Mouse (Mus musculus) midbrain, embryonic 15.5 days (tissue): Measurements from ENCODE around the gene Fam129c. TPM values are rescaled to one million over a fixed set of nuclear protein-coding genes. Genes with fewer than 3 reads are reported as not detected.
A peak's percentile ranks its signal among the peaks of the same experiment; 100 is the strongest.

ENCODE experiments used
- ATAC-seq: fragments of 200-750 bp; cut with Nextera tagmentation; replicated peaks from 2 replicates; pipeline ENCODE4 v1.8.0; 2017; ENCODE audit warnings: moderate TSS enrichment
- H3K27ac ChIP-seq: fragments of 300-500 bp; sonication (generic); 2 replicates; pipeline ENCODE4 v1.5.1; 2015; ENCODE audit warnings: mild to moderate bottlenecking, inconsistent platforms
- H3K27me3 ChIP-seq: fragments of 300-500 bp; sonication (generic); replicated peaks from 2 replicates; pipeline ENCODE4 v1.6.1; 2015; ENCODE audit warnings: inconsistent platforms
- H3K36me3 ChIP-seq: fragments of 300-500 bp; sonication (generic); replicated peaks from 2 replicates; pipeline ENCODE4 v1.6.1; 2015; ENCODE audit warnings: inconsistent platforms
- H3K4me1 ChIP-seq: fragments of 300-500 bp; sonication (generic); 2 replicates; pipeline ENCODE4 v1.6.1; 2015; ENCODE audit warnings: inconsistent platforms
- H3K4me2 ChIP-seq: fragments of 300-500 bp; sonication (generic); 2 replicates; pipeline ENCODE4 v1.6.1; 2015; ENCODE audit warnings: inconsistent platforms, mild to moderate bottlenecking, moderate library complexity
- H3K4me3 ChIP-seq: fragments of 300-500 bp; sonication (generic); 2 replicates; pipeline ENCODE4 v1.5.1; 2015; ENCODE audit warnings: mild to moderate bottlenecking, inconsistent platforms
- H3K9ac ChIP-seq: fragments of 300-500 bp; sonication (generic); 2 replicates; pipeline ENCODE4 v1.6.1; 2015; ENCODE audit warnings: mild to moderate bottlenecking, inconsistent platforms
- H3K9me3 ChIP-seq: fragments of 300-500 bp; sonication (generic); 2 replicates; pipeline ENCODE4 v1.6.1; 2016; ENCODE audit warnings: inconsistent platforms
- WGBS: fragments of 180-500 bp; shearing (Covaris S2); methylation state at CpG from one replicate; pipeline ENCODE4 v1.1.7; 2015; ENCODE audit warnings: mixed read lengths; 5-methylcytosine and 5-hydroxymethylcytosine counted together
- microRNA-seq: library from miRNA; unstranded; fragments of <30 nt; microRNA quantifications from one replicate; pipeline ENCODE4, GENCODE M21; 2016
- polyA plus RNA-seq: library from polyadenylated mRNA; unstranded; fragments of >200 nt; fragmentation: Nextera tagmentation; extraction: Ambion mirVana; gene quantifications from 2 replicates; pipeline ENCODE4 v1.2.1, GENCODE M21; 2015

The Fam129c gene
- polyA plus RNA-seq, 1 experiment from 2014 or later: 9.3 TPM

DNA sequence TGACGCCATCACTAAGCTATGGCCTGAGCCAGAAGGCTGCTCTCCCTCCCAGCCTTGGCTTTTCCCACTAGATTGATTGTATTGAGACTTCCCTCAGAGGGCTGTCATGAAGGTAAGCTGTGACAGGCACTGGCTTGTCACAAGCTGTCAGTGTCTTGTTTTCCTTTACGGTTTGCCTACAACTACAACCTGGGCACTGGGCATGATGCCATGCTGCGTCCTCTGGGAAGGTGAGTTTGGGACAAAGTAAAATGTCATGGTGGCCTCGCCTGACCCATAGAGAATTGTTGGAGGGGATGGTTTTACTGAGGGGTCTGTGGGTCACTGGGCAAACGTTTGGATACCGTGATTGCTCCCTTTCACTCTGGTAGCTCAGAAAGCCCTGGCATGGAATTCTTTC is 40.9 kb downstream of the Fam129c start:
- peaks cover 30% of the 10 kb centered on the region; the same call in 1 of the 2 replicates for H3K36me3 ChIP-seq
- 0 out of 2 replicates have a peak, but pooled peaks cover 11% of the 10 kb centered on the region for H3K27me3 ChIP-seq

DNA sequence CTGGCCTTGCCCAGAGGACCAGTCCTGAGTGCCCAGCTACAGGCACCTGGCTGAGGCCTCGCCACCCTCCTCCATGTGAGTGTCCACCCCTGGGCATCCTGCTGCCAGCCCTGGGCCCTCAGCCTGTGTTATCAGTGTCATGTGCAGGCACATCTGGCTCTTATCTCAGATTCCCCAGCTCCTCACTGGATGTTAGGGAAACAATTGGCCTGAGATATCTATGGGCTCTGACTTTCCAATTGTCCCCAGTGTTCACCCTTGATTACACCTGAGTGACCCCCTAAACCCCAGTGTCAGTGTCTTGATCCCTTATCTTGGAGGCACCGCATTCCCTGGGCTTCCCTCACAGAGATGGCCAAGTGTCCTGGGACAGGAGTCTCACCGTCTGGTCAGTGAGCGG is 41.9 kb downstream of the Fam129c start:
- Histone ChIP-seq H3K36me3 (peaks cover 32% of the 10 kb centered on the region), H3K9me3 (no peaks in the 10 kb centered on the region), H3K9ac (no peak overlapping the region), H3K4me3 (no peak overlapping the region), H3K27me3 (0 out of 2 replicates have a peak, but pooled peaks cover 11% of the 10 kb centered on the region), H3K4me2 (no peak overlapping the region), H3K27ac (no peak overlapping the region), H3K4me1 (peaks cover 7% of the 10 kb centered on the region)
- ATAC-seq: no peak
- 85% methylated on average over 4 of the region's 4 CpGs for WGBS

More for the DNA sequence above, 40.9 kb downstream of the Fam129c start:
- Histone ChIP-seq H3K9ac (no peak overlapping the region), H3K4me1 (peaks cover 9% of the 10 kb centered on the region), H3K4me2 (no peak overlapping the region), H3K4me3 (no peak overlapping the region), H3K9me3 (no peaks in the 10 kb centered on the region), H3K27ac (no peak overlapping the region)
- 65% methylated on average over 6 of the region's 6 CpGs for WGBS
- ATAC-seq: no peak

DNA sequence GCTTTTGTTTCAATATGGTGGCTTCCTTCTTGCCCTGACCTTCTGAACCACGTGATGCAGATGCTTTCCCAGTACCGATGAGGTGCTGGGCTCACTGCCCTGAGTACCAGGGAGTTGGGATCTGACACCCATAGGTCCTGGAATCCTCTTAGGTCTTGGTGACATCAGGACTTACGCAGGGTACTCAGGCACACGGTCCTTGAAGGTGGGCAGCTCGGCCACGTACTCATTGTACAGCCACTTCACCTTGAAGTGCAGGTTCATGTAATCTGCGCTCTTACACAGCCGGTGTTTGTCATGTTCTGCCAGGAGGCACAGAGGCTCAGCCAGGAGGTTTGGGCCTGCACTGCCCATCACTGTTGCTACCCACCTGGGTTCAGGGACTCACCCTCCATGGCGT is 48.1 kb downstream of the Fam129c start:
- H3K36me3 ChIP-seq: peaks cover 55% of the 10 kb centered on the region
- H3K9ac ChIP-seq: no peak overlapping the region
- no peaks in the 10 kb centered on the region for H3K27me3 ChIP-seq
- no peaks in the 10 kb centered on the region for H3K4me1 ChIP-seq
- 85% methylated on average over 9 of the region's 9 CpGs for WGBS
- H3K9me3 ChIP-seq: no peaks in the 10 kb centered on the region
- H3K27ac ChIP-seq: no peak overlapping the region
- no peak for ATAC-seq
- no peak overlapping the region for H3K4me2 ChIP-seq
- no peak overlapping the region for H3K4me3 ChIP-seq

DNA sequence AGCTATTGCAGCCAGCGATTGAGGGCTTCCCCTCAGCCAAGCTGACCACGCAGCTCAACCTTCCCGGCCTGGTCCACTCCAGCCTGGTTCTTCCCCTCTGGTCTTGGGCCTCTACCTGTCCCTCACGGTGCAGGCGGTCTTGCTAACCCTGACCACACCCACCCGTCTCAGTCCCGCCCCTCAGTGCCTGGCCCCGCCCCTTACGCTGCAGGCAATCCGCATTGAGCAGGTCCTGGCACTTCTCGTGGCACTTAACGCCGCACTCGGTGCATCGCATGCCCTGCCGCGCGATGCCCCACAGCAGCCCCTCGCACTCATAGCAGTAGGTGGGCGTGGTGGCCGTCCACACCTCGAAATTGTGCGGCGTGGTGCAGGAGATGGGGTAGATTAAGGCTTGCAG is 57.2 kb downstream of the Fam129c start:
- H3K4me3 ChIP-seq: no peak overlapping the region
- no peak overlapping the region for H3K9ac ChIP-seq
- H3K9me3 ChIP-seq: no peaks in the 10 kb centered on the region
- H3K27me3 ChIP-seq: peaks cover 37% of the 10 kb centered on the region
- H3K27ac ChIP-seq: no peak overlapping the region
- ATAC-seq: peak; percentile 15; the same call in 1 of the 2 replicates
- WGBS: 3% methylated on average over 24 of the region's 24 CpGs
- H3K4me2 ChIP-seq: peak overlapping the region; percentile 20; the same call in 1 of the 2 replicates
- peaks cover 25% of the 10 kb centered on the region for H3K36me3 ChIP-seq
- H3K4me1 ChIP-seq: 0 out of 2 replicates have a peak, but pooled peaks cover 5% of the 10 kb centered on the region

Small RNA genes lying within 50 kb of the gene (microRNA-seq; reads per million reads assigned to microRNA genes)
- gene Mir6769b: 2.4 reads per million, percentile 9 among the genes with 10 or more reads in this experiment

Other genes with a start within 250 kb of the Fam129c start
- gene Use1, start 230.8 kb upstream of the Fam129c start, polyA plus RNA-seq: 117 and 119 TPM in 2 replicates
- 6.5 and 6.8 TPM in 2 replicates for gene Ocel1, start 226.3 kb upstream of the Fam129c start, polyA plus RNA-seq
- gene Nr2f6, start 215.7 kb upstream of the Fam129c start, polyA plus RNA-seq: 25.0 and 28.7 TPM in 2 replicates
- 7.4 and 7.7 TPM in 2 replicates for gene Ushbp1, start 201.8 kb upstream of the Fam129c start, polyA plus RNA-seq
- 101 and 102 TPM in 2 replicates for gene Babam1, start 200.8 kb upstream of the Fam129c start, polyA plus RNA-seq
- gene Ankle1, start 191.6 kb upstream of the Fam129c start, polyA plus RNA-seq: 6.5 and 6.7 TPM in 2 replicates
- 188 and 206 TPM in 2 replicates for gene Abhd8, start 134.0 kb upstream of the Fam129c start, polyA plus RNA-seq
- gene Mrpl34, start 132.7 kb upstream of the Fam129c start, polyA plus RNA-seq: 173 and 174 TPM in 2 replicates
- gene Dda1, start 128.4 kb upstream of the Fam129c start, polyA plus RNA-seq: 240 and 242 TPM in 2 replicates
- gene Ano8, start 111.7 kb upstream of the Fam129c start, polyA plus RNA-seq: 9.6 and 10.9 TPM in 2 replicates
- 12.0 and 13.9 TPM in 2 replicates for gene Gtpbp3, start 109.5 kb upstream of the Fam129c start, polyA plus RNA-seq
- gene Plvap, start 85.9 kb upstream of the Fam129c start, polyA plus RNA-seq: 5.2 and 5.6 TPM in 2 replicates
- gene Ccdc194, start 71.9 kb upstream of the Fam129c start, polyA plus RNA-seq: 0.09 and 0.15 TPM in 2 replicates
- gene Bst2, start 60.2 kb upstream of the Fam129c start, polyA plus RNA-seq: 11.5 and 18.0 TPM in 2 replicates
- gene Mvb12a, start 54.7 kb upstream of the Fam129c start, polyA plus RNA-seq: 61.6 and 62.2 TPM in 2 replicates
- gene Tmem221, start 38.8 kb upstream of the Fam129c start, polyA plus RNA-seq: 0.13 TPM in 1 of 2 replicates, not detected in the other
- gene Nxnl1, start 31.0 kb upstream of the Fam129c start, polyA plus RNA-seq: 0.08 TPM in 1 of 2 replicates, not detected in the other
- 66.9 and 67.4 TPM in 2 replicates for gene Slc27a1, start 28.8 kb upstream of the Fam129c start, polyA plus RNA-seq
- gene Pgls, start 5.5 kb upstream of the Fam129c start, polyA plus RNA-seq: 217 and 221 TPM in 2 replicates
- 70.5 and 74.5 TPM in 2 replicates for gene Colgalt1, start 13.3 kb downstream of the Fam129c start, polyA plus RNA-seq
- 26.9 and 27.4 TPM in 2 replicates for gene Unc13a, start 74.1 kb downstream of the Fam129c start, polyA plus RNA-seq
- gene Jak3, start 78.6 kb downstream of the Fam129c start, polyA plus RNA-seq: 5.2 and 5.8 TPM in 2 replicates
- gene Insl3, start 91.6 kb downstream of the Fam129c start, polyA plus RNA-seq: 0.37 and 1.5 TPM in 2 replicates
- 0.27 and 0.36 TPM in 2 replicates for gene B3gnt3, start 104.1 kb downstream of the Fam129c start, polyA plus RNA-seq
- 96.0 and 102 TPM in 2 replicates for gene Fcho1, start 128.1 kb downstream of the Fam129c start, polyA plus RNA-seq